Mouse (Mus musculus): Measurements from ENCODE around the gene Lmntd1.

- TF ChIP-seq CTCF (IDR thresholded peaks at IDR 0.05; ENCODE audit: borderline replicate concordance, control insufficient read depth, extremely low read depth, insufficient read depth, low read length, poor library complexity), result no peak
- TF ChIP-seq POLR2A (IDR thresholded peaks at IDR 0.05; ENCODE audit: control insufficient read depth, extremely low read depth, insufficient read depth, low read length, poor library complexity), result no peak
Measured at GRCm38 (mm10) chr6:145396534-145396933, 217.6 kb downstream of the Lmntd1 start.
